Mouse (Mus musculus) heart, postnatal 25 days (tissue): ENCODE measurements around the gene Cyb5b. TPM values are rescaled to one million over a fixed set of nuclear protein-coding genes. Genes with fewer than 3 reads are reported as not detected.
A peak's percentile ranks its signal among the peaks of the same experiment; 100 is the strongest.
"Not testable (repeated sequence)": the region's sequence is repeated elsewhere in the genome, so short reads cannot be mapped to it uniquely, and the experiment has no call there.

Source experiments
- DNase-seq: peaks from one replicate; pipeline ENCODE4 v3.0.0; 2022; ENCODE audit warnings: low spot score
- intact Hi-C: fragments of 180-260 bp; cut with DNase I; formaldehyde crosslinking; loops from one replicate; pipeline ENCODE4 v1.15.1; 2025
- total RNA-seq, 2 experiments: library from RNA; stranded (reverse); gene quantifications; 2 replicates each; pipeline ENCODE4 v1.2.3; 2021

Gene Cyb5b
- 10 to 100 TPM; 32.8 to 36.6 TPM for total RNA-seq

DNA sequence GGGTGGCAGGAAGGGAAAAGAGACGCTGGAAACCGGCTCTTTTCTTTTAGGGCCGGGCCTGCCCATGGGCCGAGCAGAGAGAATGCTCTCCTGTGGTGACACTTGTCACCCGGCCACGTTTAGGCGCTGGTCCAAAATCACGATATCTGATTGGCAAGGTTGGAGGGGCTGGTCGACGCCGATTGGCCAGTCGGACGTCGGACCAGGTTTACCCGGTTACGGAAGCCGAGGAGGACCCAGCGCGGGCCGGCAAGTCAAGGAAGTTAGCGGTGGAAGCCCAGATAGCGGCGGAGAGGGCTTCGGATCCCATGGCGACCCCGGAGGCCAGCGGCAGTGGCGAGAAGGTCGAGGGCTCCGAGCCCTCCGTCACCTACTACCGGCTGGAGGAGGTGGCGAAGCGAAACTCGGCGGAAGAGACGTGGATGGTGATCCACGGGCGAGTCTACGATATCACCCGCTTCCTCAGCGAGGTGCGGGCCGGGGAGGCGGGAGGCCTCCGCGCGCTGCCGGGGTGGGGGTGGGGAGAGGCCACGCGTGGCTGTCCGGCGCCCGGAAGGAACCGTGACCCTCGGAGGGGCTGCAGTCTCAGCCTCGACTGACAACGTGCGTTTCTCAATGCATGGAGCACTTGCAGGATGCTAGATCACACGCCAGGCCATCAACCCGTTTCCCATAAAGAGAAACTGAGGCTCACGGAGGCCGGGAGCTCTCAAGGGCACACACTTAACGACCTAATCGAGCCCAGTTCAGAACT lies at the start of gene Cyb5b:
Gene Cyb5b (plus strand): TSS at position 237 of the 754 bp plus-strand sequence.
- DNase-seq: peak; percentile 86
- intact Hi-C loops: loop anchor here (5.0 kb wide), 1 partner anchor 57 kb away; no protein-coding TSS in a partner anchor

DNA sequence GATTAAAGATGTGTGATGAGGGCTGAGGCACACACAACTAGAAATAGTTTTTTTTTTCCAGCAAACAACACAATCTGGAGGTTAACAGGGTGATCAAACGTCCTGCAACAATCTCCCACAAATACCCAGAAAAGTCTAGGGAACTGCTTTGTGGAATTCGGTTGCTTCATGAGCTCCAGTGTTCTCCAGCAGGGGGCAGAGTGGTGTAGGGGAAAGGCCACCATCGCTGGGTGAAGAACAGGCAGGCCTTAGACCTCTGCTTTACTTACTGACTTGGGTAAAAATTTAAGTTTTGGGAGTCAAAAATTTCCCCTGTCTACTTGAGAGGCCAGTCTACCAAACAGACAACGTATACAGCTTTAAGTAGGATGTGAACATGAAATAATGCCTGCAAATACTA lies 45.9 kb upstream of the Cyb5b start:
- intact Hi-C loops: loop anchor here (1.0 to 5.0 kb wide), 2 partner anchors 220 to 318 kb away; no protein-coding TSS in a partner anchor

DNA sequence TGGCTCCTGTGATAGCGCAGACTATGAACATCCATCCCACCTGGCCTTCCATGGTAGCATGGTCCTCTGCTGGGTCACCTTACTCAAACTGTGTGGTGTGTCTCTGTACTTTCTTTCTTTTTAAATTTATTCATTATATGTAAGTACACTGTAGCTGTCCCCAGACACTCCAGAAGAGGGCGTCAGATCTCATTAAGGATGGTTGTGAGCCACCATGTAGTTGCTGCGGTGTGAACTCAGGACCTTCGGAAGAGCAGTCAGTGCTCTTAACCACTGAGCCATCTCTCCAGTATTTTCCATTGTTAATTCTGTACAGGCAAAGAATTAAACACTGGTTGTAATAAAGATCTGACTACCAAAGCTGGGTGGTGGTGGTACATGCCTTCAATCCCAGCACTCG lies 42.4 kb upstream of the Cyb5b start:
- intact Hi-C loops, DNase-seq: not testable (repeated sequence)

More for the DNA sequence above, 45.9 kb upstream of the Cyb5b start:
- peak; percentile 26 for DNase-seq

DNA sequence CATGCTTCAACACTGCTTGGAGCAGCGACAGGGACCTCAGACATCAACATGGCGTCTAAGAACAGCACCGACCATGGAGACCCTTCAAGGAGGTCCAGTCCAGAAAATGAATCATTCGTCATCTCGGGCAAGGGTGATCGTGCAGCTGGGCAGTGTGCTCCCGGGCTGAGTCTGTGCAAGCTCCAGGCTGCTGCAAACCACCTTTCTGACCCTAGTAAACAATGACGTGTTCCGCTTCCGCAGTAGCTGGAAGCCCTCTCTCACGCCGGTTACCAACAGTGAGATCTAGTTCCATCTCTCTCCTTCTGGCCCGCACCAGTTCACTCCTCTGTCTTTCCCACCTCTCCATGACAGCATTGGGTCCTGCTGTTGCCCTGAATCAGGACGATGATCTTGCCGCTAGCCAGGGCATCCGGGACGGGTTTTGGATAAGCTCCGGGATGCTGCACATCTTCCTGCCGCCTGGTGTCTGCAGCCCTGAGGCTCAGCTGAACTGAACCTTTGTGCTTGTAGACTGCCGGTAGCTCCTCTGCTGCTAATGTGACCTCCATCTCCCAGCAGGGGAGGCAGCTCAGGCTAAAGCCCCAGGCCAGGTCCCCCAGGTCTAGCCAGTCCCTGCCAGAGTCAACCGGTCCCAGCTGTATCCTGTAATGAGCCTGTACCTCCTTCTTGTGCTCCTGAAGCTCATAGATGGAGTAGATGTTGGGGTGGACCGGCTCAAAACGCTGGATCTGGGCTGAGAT lies 41.3 kb upstream of the Cyb5b start:
- no peak for DNase-seq
- intact Hi-C loops: no loop called here

DNA sequence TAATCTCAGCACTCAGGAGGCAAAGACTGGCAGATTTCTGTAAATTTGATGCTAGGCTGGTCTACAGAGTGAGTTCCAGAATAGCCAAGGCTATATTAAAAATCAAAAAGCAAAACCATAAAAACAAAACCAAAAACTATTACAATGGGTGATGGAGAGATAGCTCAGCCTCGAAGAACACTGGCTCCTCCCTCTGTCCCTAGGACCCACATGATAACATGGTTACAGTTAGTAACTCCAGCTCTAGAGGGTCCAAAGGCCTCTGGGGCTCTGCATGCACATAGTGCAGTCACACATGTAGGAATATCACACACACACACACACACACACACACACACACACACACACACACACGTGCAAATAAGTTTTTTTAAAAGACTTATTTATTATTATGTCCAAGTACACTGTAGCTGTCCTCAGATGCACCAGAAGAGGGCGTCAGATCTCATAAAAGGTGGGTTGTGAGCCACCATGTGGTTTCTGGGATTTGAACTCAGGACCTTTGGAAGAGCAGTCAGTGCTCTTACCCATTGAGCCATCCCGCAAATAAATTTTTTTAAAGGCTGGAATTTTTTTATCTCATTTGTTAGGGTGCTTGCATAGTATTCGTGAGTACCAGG lies 40.5 kb upstream of the Cyb5b start:
- DNase-seq: no peak
- intact Hi-C loops: no loop called here

DNA sequence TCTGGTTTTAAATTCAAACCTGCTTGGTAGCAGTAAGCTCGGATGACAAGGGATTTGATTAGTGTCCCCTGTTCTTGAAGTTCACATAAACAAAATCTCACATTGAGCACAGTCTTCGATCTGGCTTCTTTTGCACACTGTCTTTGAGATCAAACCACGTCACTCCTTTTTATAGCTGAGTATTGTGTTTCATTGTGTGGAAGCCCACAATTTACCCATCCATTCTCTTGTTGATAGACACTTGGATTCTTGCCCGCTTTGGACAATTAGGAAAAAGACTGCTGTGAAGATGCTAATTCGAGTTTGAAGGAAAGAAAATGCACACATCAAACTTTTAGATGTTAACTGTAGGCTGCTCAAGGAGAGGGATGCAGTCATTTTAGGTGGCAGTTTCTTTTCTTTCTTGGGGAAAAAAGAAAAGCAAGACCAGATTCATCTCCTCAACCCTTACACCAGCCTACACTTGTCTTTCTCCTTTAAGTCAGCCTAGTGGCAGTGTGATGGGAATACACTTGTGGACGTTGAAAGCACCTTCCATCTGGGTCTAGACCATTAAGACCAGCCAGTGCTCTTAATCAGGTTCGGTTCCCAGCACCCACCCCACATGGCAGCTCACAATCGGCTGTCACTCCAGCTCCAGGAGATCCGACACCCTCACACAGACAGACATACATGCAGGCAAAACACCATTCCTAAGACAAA lies 39.7 kb upstream of the Cyb5b start:
- intact Hi-C loops: no loop called here
- no peak for DNase-seq

DNA sequence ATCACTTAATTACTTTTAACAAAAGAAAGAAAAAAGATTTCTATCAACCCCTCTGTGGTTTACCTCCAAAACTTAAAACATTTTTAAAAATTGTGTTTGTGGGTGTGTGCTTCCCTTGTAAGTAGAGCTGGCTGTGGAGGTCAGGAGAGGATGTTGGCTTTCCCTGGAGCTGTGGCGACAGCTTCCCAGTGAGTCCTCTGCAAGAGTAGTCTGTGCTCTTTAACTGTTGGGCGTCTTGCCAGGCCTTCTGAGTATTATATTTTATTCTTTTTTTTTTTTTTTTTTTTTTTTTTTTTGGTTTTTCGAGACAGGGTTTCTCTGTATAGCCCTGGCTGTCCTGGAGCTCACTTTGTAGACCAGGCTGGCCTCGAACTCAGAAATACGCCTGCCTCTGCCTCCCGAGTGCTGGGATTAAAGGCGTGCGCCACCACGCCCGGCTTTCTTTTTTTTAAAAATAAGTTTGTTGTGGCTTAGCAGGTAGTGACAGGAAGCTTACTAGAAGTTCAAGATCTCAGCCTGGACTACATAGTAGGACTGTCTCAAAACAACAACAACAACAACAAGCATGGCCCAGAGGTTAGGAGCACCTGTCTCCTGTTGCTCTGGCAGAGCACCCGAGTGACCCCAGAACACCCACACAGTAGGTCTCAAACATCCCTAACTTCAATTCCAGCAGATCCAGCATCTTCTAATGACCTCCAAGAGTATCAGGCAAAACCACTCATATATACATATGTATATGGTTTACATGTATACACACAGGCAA lies 38.9 kb upstream of the Cyb5b start:
- intact Hi-C loops: loop anchor here (2.0 kb wide), 1 partner anchor 313 kb away; the partner anchor contains the start of gene Nob1
- no peak for DNase-seq

DNA sequence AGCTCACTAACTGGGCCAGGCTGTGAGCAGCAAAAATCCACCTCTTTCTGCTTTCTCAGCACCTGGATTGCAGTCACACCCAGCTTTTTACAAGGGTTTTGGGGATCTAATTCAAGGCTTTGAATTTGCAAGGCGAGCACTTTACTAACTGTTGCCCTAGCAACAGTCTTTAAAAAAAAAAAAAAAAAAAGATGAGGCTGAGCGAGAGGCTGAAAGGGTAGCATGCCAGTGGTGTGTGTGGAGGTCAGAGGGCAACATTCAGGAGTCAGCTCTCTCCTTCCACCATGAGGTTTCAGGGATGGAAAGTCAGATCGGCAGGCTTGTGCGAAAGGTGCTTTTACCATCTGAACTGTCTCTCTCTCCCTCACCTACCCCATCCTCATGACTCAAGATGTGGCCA lies 37.2 kb upstream of the Cyb5b start:
- intact Hi-C loops: loop anchor here (2.0 kb wide), 1 partner anchor 312 kb away; the partner anchor contains the start of gene Nob1
- no peak for DNase-seq

DNA sequence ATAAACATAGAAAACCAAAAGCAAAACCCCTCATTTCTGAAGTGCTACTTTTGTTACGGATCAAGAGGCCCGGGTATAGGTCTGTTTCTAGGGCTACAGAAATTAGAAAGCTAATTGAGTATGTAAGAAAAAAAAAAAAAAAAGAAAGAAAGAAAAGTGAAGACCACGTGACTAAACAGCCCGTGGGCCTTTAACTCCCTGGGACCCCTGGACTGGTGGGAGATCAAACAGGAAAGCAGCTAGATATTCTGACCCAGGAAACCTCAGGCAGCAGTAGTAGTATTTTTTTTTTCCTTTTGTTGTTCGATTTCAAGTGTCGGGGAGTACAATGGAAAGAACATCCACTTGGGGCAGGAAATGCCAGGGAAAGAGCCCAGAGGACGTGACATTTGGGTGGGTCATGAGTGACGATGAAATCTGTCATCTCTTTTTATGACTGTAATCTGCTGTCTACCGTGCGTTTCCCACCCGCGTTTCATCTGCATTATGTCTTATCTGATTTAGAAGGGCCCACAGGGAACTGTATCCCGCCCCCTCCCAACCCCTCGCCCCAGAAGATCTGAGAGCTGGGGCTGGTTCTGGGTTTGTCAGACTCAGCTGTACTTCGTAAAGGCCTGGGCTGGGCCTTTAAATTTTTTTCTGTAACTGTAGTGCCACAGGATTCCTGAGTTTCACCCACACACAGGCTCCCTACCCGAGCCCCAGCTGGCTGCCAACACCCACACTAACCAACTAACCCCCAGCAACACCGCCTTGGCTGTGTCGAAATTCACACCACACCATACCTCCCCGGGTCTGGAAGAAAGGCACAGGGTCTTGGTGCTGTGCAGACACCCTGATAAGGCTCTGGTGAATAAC lies 36.1 kb upstream of the Cyb5b start:
- no peak for DNase-seq
- intact Hi-C loops: loop anchor here (5.0 kb wide), 1 partner anchor 58 kb away; no protein-coding TSS in a partner anchor

DNA sequence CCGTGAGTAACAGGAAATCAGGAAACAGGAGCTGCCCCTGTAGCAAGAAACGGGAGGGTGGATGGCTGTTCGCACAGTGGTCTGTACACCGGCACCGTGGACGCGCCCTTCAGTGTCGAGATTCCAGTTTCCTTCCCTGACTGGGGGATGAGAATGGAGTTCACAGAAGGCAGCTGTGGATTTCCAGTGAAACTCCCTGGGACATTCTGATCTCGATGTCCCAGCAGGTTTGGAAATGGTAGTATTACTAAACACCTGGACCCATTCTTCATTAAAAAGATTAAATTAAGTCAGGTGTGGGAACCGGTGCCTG lies 35.5 kb upstream of the Cyb5b start:
- DNase-seq: no peak

DNA sequence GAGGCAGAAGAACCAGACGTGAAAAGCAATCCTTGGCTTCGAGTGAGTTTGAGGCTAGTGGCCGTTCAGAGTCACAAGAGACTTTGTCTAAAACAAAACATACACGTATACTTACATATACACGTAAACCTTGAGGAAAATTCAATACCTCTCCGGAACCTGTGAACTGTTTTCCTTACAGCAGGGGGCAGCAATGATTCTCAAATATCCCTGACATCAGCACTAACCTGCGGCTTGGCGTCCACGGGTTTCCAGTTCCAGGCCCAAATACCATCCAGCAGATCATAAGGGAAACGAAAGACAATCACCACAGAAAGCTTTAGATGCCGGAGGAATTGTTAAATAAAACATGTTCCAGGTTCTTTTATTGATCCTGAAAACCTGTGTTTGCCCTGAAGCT lies 34.4 kb upstream of the Cyb5b start:
- intact Hi-C loops: loop anchor here (1.0 to 5.0 kb wide), 3 partner anchors 56 to 208 kb away; no protein-coding TSS in a partner anchor
- peak; percentile 38 for DNase-seq

More for the DNA sequence above, 35.5 kb upstream of the Cyb5b start:
- intact Hi-C loops: loop anchor here (5.0 kb wide), 1 partner anchor 57 kb away; no protein-coding TSS in a partner anchor

DNA sequence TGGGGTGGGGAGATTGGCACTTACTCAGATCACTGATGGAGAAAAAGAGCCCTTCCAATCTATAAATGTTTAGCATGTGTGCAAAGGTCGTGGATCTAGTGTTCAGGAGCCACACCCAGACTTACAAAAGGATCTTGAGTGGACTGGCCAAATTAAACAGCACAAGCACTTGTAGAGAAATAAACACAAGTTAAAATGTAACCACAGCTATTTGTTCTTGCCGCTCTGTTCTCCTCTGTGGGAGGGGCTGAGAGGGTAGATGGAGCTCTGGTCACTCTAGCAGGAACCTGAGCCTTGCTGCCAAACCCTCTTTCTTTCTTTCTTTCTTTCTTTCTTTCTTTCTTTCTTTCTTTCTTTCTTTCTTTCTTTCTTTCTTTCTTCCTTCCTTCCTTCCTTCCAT lies 33.4 kb upstream of the Cyb5b start:
- DNase-seq: no peak
- intact Hi-C loops: loop anchor here (2.0 to 5.0 kb wide), 2 partner anchors 55 to 68 kb away; no protein-coding TSS in a partner anchor

DNA sequence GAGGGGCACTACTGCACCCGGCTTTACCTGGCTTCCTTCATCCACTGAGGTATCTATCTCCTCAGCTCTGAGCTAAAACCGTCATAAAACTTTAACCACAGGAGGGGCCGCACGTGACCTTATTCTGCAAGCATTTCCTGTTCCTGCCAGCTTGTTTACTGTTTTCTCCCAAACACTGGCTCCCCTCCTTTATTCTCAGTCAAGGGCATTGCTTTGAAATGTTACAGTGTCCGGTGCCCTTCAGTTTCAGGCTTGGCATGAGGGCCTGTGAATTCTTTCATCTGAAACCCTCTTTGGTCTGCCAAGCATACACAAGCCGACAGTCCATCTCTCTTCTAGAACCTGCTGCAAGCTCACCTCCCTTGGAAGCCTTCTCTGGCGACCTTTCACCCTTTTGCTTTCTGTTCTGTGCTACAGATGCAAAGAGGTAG lies 31.6 kb upstream of the Cyb5b start:
- no peak for DNase-seq
- intact Hi-C loops: loop anchor here (5.0 kb wide), 1 partner anchor 53 kb away; no protein-coding TSS in a partner anchor

DNA sequence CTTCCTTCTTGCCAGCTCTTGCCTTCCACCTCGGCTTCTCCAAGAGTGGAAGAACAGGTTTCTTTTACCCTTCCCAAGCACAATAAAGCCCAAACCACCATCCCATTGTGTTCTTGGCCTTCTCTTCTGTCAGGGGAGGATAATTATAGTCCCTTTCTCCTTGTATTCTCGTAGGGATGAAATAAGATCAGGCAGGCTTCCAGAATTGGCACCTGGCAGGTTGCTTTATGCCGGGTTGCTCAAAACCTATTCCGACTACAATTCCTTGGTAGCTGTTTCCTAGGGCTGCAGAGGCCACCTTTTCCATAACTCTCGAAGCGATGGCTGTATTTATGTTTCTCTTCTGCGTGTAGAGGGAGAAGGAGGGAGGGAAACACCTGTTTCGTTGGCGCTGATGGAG lies 31.0 kb upstream of the Cyb5b start:
- no peak for DNase-seq
- intact Hi-C loops: loop anchor here (5.0 kb wide), 1 partner anchor 53 kb away; no protein-coding TSS in a partner anchor

DNA sequence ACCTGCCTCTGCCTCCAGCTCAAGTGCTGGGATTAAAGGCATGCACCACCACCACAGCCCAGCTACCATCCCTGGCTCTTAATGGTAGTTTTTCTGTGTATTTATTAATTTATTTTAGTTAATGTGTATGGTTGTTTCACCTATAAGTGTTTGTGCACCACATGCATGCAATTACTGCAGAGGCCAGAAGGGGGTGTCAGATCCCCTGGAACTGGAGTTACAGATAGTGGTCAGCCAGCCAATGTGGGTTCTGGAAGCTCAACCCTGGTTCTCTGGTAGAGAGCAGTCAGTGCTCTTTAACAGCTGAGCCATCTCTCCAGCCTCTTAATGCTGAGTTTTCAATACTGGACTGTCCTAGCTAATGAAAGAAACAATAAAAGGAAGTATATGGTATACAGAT lies 29.6 kb upstream of the Cyb5b start:
- no peak for DNase-seq
- intact Hi-C loops: loop anchor here (5.0 kb wide), 1 partner anchor 41 kb away; no protein-coding TSS in a partner anchor

DNA sequence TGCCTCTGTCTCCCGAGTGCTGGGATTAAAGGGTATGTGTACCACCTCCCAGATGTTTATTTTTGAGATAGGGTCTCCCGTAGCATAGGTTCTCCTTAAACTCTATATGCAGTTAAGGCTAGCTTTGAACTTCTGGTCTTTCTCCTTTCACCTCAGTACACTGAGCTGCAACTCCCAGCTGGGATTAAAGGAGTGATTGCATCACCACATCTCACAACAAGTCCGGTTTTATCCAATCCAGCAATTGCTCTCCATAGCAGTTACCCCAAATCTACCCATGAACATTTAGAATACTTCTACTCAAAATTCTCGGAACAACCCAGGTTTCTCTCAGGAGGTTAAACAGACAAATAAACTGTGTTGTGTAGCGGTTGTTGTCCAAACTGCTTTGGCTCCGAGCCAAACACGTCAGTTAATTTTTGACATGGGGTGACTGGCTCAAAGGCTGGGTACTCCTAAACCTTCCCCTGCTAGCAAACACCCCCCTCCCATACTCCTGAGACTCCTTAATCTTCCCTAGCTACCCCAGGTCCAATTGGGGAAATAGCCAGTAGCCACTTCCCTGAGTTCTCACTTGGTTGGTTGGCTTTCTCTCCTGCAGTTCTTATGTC lies 28.7 kb upstream of the Cyb5b start:
- intact Hi-C loops: loop anchor here (5.0 kb wide), 1 partner anchor 41 kb away; no protein-coding TSS in a partner anchor

DNA sequence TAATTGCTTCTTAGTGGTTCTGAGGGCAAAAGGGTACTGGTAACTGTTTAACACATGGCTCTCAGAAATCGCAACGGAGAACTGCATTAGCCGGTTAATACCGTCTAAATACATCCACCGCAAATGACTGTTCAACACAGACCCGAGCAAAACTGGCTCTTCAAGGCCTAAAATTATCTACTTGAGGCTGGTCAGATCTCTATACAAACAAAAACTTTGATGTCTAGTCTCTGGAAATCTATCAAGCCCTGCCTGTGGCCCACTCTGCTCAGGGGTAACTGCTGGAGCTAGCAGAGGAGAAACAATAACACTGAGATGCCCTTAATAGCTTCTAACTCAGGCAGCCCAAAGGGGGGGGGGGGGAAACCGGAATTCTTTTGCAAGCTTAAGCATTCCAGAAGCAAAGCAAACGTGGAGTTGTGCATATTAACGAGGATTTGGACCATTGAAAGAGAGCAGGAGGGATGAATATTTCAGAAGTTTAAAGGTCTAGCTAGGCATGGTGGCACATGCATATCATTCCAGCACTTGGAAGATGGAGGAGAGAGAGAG lies 27.3 kb upstream of the Cyb5b start:
- intact Hi-C loops: loop anchor here (5.0 kb wide), 1 partner anchor 39 kb away; no protein-coding TSS in a partner anchor
- DNase-seq: no peak

More for the DNA sequence above, 28.7 kb upstream of the Cyb5b start:
- no peak for DNase-seq
